Mouse (Mus musculus): ENCODE results near the gene Ccr5. TPM values are rescaled to one million over a fixed set of nuclear protein-coding genes. Genes with fewer than 3 reads are reported as not detected.

The Ccr5 gene
- total RNA-seq, 4 experiments from 2014 or later = 6.7 to 14.8 (median 13.9) TPM

DNA sequence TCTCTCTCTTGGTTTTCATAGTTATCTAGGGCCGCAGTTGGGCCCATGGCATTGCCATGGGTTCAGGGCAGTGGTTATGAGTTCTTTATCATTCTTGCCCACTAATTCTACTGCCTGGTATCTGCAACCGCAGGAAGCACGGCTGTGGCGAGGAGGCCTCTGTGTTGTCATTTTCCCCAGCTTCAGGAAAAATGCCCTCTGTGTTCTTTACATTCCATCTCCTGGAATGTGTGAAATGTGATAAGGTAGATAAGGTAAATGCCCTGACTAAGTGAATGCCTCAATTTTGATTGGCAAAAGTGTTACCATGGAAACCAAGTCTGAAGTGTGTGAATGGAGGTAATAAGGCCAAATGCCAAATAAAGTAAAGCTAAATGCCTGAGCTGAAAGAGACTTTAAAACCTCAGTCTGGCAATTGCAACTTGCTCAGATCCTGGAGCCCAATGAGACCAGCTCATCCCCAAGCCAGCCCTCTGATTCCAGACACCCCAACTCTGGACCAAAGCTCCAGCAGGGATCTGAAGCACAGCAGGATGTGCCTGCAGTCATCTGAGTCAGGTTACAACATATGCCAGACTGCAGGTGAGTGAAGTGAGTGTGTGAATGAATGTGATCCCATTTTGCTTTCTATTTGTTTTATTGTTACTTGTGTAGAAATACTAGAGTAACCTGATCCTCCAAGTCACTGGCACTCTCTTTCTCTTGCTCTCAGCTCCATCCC is 16.9 kb downstream of the Ccr5 start:
- no peak for DNase-seq (ENCODE audit: low spot score in 2 of 2)

DNA sequence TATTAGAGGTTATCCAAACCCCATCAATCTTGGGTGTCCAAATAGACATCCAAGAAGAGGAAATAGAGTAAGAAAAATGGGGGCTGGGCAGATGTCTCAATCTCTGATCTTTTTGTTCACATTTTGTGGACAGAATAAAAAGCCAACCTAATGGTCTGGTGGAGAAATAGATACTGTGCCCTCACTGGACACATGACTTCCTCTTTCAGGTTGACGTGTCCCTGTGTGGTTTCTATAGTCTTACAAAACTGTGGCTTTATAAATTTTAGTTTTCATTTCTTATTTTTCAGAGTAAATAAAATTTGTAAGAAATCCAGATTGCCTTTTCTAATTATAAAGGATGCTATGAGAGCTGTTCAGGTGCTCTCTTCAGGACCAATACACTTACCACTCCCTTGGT is 22.3 kb downstream of the Ccr5 start:
- no peak for DNase-seq (ENCODE audit: low spot score in 2 of 2)

DNA sequence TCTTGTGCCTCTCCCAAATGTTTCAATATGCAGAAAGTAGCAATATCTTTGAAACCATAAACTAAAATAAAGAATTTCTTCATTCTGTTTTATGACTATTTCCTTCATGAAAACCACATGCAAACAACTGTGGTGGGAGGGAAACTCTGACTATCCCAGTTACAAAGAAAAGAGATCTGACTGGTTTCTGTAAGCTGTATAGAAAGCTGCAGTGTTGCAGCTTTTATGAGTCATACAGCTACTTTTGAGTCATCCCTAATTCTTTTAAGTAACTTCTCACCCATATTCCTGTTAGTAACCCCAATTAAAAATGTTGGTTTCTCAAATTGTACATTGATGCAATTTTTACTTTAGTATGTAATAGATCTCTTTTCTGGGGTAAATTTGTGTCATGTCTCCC is 25.0 kb downstream of the Ccr5 start:
- DNase-seq (ENCODE audit: low spot score in 2 of 2) = no peak

Other genes starting within 250 kb of the Ccr5 start
- gene Ccr1, start 152.9 kb upstream of the Ccr5 start, total RNA-seq (2022) = under 1 TPM; 0.11 to 0.16 (median 0.14) TPM
- not detected for gene Ccr1l1, start 143.1 kb upstream of the Ccr5 start, total RNA-seq (2022)
- gene Ccr3, start 99.6 kb upstream of the Ccr5 start, total RNA-seq (2022) = not detected
- gene Ccr2, start 19.6 kb upstream of the Ccr5 start, total RNA-seq (2022) = under 1 TPM in 2 of 4 experiments, not detected in 2; 0.11 to 0.31 TPM
- 10 to 100 TPM; 19.4 to 22.4 (median 21.1) TPM for gene 2010315B03Rik, start 191.2 kb downstream of the Ccr5 start, total RNA-seq (2022)